Mouse (Mus musculus) thymus, adult 2 months (tissue): ENCODE data around the gene Ak9. TPM values are rescaled to one million over a fixed set of nuclear protein-coding genes. Genes with fewer than 3 reads are reported as not detected.
A peak's percentile ranks its signal among the peaks of the same experiment; 100 is the strongest.
"Not testable (repeated sequence)": the region's sequence is repeated elsewhere in the genome, so short reads cannot be mapped to it uniquely, and the experiment has no call there.

Experiments used
- DNase-seq: peaks from one replicate; pipeline ENCODE4 v3.0.0; 2021
- H3K27ac ChIP-seq: fragments of 200-500 bp; 2 replicates; pipeline ENCODE4 v1.5.1; 2012; ENCODE audit warnings: low read length, control low read depth; ENCODE audit not compliant: control insufficient read depth, insufficient read depth
- H3K27me3 ChIP-seq: fragments of 200-500 bp; 2 replicates; pipeline ENCODE4 v1.6.1; 2012; ENCODE audit warnings: mild to moderate bottlenecking, low read length, moderate library complexity, mixed read lengths; ENCODE audit not compliant: control insufficient read depth, insufficient read depth
- H3K36me3 ChIP-seq: fragments of 200-500 bp; 2 replicates; pipeline ENCODE4 v1.6.1; 2012; ENCODE audit warnings: mild to moderate bottlenecking, low read length, moderate library complexity; ENCODE audit not compliant: control insufficient read depth, insufficient read depth
- H3K4me1 ChIP-seq: fragments of 200-500 bp; replicated peaks from 2 replicates; pipeline ENCODE4 v1.6.1; 2012; ENCODE audit warnings: low read length; ENCODE audit not compliant: control insufficient read depth, insufficient read depth
- H3K4me3 ChIP-seq: fragments of 200-500 bp; 2 replicates; pipeline ENCODE4 v1.5.1; 2012; ENCODE audit warnings: mild to moderate bottlenecking, low read length, control low read depth, moderate library complexity; ENCODE audit not compliant: control insufficient read depth, insufficient read depth
- CTCF ChIP-seq: fragments of 200-500 bp; IDR thresholded peaks from 2 replicates; pipeline ENCODE4 v1.5.1; 2012; ENCODE audit warnings: mild to moderate bottlenecking, control low read depth, low read length, moderate library complexity, borderline replicate concordance; ENCODE audit not compliant: control insufficient read depth, poor library complexity, insufficient read depth; ENCODE audit errors: extremely low read depth
- POLR2A ChIP-seq: fragments of 200-500 bp; IDR thresholded peaks from 2 replicates; pipeline ENCODE4 v1.6.1; 2012; ENCODE audit warnings: mild to moderate bottlenecking, low read length, control low read depth, moderate library complexity; ENCODE audit not compliant: control insufficient read depth, poor library complexity, insufficient read depth; ENCODE audit errors: extremely low read depth
- WGBS: fragments of 180-500 bp; shearing (Covaris S2); methylation state at CpG from one replicate; pipeline ENCODE4 v1.1.7; 2018; 5-methylcytosine and 5-hydroxymethylcytosine counted together
- polyA plus RNA-seq: library from polyadenylated mRNA; depleted of rRNA; stranded (reverse); fragments of >200 nt; gene quantifications from 2 replicates; pipeline ENCODE4 v1.2.3, GENCODE M21; 2012

The Ak9 gene
- polyA plus RNA-seq, 1 experiment = 0.04 TPM

DNA sequence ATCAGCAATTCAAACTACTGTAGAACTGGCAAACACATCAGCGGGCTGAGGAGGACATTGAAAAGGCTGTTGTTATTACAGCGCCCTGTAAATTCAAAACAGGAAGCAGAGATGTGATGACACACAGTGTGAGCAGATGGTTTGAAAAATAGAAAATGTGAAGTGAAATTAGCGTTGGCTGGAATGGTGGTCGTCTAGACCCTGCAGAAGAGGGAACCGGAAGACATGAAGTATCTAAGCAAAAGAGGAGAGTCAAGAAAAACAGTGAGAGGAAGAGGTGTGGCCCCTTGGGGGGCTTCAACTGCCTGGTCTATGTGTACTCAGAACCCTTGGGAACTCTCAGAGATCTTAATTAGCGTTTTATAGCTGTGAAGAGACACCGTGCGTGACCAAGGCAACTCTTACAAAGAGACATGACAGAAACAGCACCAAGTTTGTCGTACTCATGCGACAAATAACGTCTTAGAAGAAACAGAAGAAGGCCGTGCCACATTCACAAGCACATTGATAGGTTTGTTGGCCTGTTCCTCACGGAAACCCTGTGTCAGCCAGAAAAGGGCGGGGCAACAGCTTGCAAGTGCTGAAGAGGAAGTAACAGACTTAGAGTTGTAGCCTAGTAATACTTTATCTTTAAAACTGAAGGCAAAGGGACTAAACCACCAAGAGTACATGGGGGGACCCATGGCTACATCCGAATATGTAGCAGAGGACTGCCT is 81.9 kb downstream of the Ak9 start:
- Histone ChIP-seq H3K27me3 (no peaks in the 10 kb centered on the region), H3K36me3 (no peaks in the 10 kb centered on the region), H3K4me1 (peaks cover 4% of the 10 kb centered on the region; the same call in 1 of the 2 replicates), H3K27ac (0 out of 2 replicates have a peak overlapping the region, but pooled peaks have one; percentile 41), H3K4me3 (no peak overlapping the region)
- 45% methylated on average over 15 of the region's 15 CpGs for WGBS
- TF ChIP-seq POLR2A = no peak
- TF ChIP-seq CTCF = no peak
- DNase-seq = peak; percentile 54

DNA sequence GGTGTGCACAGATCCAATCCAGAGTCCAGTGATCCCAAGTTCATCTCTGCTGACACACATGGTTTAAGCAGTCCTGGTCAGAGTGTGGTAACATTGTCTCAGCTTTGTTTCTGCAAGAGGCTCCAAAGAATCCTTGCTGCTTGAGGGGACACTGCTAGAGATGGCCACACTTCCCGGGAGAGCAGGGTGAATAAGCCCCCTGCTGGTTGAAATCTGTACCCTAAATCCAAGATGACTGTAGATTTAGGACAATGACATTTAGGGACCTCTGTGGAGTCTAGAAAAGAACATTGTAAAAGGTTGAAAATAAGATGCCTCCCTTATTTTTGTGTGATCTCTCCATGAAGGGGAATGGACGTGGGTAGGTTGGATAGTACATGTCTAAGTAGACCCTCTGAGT is 89.8 kb downstream of the Ak9 start:
- H3K4me3 ChIP-seq = no peak overlapping the region
- DNase-seq = no peak
- WGBS = 54% methylated on average over 2 of the region's 2 CpGs

DNA sequence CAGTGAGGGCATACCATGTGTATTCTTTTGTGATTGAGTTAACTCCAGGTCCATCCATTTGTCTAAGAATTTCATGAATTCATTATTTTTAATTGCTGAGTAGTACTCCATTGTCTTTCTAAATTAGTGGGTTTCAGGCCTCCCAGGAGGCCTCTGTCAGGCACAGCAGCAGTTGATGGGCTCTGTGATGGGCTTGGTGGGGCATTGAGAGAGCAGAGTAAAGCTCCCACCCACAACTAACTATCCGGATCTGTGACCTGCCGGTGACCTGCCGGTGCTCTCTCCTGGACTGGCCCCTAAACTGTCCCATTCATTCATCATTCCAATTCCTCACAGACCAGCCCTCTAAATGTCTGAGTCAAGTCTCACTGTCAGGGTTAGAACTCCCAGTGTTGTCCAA is 97.3 kb downstream of the Ak9 start:
- DNase-seq = no peak
- 95% methylated on average over 3 of the region's 3 CpGs for WGBS
- Histone ChIP-seq H3K4me1 (no peaks in the 10 kb centered on the region), H3K27me3 (no peaks in the 10 kb centered on the region), H3K27ac (no peak overlapping the region), H3K4me3 (no peak overlapping the region), H3K36me3 (no peaks in the 10 kb centered on the region)
- TF ChIP-seq POLR2A = no peak
- TF ChIP-seq CTCF = no peak

More for the DNA sequence above, 89.8 kb downstream of the Ak9 start:
- no peak overlapping the region for H3K27ac ChIP-seq
- TF ChIP-seq CTCF (no peak), POLR2A (no peak)
- no peaks in the 10 kb centered on the region for H3K36me3 ChIP-seq
- peaks cover 3% of the 10 kb centered on the region for H3K4me1 ChIP-seq
- H3K27me3 ChIP-seq = no peaks in the 10 kb centered on the region

DNA sequence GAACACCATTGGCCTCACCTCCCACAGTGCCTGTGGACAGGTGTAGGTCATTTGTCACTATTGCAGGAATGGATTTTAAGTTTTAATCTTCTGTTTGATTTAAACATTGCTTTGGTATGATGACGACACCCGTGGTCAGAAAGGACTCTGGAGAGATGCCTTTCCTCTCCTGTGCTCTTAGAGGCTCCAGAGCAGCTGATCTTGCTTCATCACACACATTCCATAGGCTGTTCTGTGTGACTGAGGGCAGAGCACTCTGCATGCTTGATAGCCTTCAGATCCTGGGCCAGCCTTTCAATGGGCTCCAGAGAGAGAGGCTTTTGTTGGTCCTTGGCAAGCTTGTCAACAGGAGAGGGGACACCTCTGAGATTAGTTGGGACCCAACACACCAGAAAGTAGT is 99.6 kb downstream of the Ak9 start:
- no peaks in the 10 kb centered on the region for H3K4me1 ChIP-seq
- DNase-seq = no peak

DNA sequence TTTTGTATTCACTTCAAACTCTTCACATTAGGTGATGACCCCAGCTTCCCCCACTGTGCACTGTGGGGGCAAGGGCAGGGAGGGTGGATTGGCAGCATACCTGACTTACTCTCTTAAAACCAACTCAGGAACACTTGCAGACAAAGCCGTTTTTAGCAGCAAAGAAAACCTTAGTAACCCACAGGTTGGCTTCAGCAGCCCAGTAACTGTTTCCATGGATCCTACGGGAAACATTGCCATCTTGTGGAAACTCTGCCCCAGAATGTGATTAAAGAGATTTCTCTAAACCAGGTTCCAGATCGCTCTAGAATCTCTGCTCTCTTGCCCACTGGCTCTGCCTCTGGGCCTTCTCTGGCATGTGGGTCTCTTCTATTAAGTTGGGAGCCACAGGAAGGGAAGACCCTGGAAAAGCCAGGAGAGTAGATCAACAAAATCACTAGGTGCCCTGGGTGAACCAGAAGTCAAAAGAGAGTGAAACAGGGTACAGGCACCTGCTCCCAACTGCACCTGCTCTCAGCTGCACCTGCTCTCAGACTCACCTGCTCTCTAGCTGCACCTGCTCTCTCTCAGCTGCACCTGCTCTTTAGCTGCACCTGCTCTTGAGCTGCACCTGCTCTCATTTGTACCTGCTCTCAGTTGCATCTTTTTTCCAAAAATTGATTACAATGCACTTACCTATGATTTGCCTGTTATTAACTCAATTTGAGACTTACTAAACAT is 100.3 kb downstream of the Ak9 start:
- 62% methylated on average over 3 of the region's 3 CpGs for WGBS
- H3K36me3 ChIP-seq = no peaks in the 10 kb centered on the region
- DNase-seq = no peak
- H3K4me1 ChIP-seq = no peaks in the 10 kb centered on the region
- no peak overlapping the region for H3K27ac ChIP-seq
- H3K27me3 ChIP-seq = no peaks in the 10 kb centered on the region
- no peak overlapping the region for H3K4me3 ChIP-seq
- TF ChIP-seq POLR2A (no peak), CTCF (no peak)

More for the DNA sequence above, 99.6 kb downstream of the Ak9 start:
- Histone ChIP-seq H3K36me3 (no peaks in the 10 kb centered on the region), H3K27ac (no peak overlapping the region), H3K4me3 (no peak overlapping the region), H3K27me3 (no peaks in the 10 kb centered on the region)
- TF ChIP-seq CTCF (no peak), POLR2A (no peak)
- WGBS = 83% methylated on average over 2 of the region's 2 CpGs

DNA sequence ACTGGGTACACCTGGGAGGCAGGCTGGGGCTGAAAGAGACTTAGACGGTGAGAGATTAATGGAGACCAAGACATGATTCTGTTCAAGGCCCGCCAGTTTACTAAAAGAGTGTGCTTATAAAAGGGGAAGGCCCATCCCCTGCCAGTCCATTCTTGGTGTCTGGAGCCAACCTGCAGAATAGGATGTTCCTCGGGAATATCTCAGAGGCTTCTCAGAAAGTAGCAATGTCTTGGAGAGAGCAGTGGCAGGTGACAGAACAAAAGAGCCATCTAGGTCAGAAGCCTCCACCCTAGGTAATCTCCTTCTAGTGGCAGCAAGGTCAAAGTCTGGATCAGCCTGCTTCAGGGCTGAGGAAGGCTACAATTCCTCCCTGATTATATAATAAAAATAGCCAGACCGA is 106.4 kb downstream of the Ak9 start:
- not testable (repeated sequence) for DNase-seq, H3K4me1 ChIP-seq
- WGBS = 96% methylated on average over 4 of the region's 4 CpGs

DNA sequence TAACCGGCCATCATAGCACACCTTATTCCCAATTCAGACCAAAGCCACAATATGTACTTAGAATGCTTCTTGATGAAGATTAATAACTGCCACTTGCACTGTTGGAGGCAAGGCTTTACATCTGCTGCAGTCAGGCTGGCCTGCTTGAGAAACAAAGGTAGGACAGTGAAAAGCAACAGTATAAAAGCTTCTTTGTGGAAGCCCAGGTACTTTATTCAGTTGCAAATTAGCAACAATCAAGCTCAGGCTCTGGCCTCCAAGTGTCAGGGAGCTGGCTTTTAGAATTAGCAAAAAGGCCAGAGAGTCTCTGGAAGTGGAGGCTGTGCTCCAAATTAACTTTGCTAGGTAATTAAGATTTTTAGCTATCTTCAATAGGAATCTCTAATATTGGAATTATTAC is 107.0 kb downstream of the Ak9 start:
- not testable (repeated sequence) for DNase-seq, H3K4me1 ChIP-seq, H3K27ac ChIP-seq, H3K27me3 ChIP-seq, H3K4me3 ChIP-seq, H3K36me3 ChIP-seq
- WGBS = 100% methylated on average over 1 of the region's 1 CpGs

More for the DNA sequence above, 106.4 kb downstream of the Ak9 start:
- H3K4me3 ChIP-seq, H3K36me3 ChIP-seq, H3K27ac ChIP-seq, H3K27me3 ChIP-seq: not testable (repeated sequence)

DNA sequence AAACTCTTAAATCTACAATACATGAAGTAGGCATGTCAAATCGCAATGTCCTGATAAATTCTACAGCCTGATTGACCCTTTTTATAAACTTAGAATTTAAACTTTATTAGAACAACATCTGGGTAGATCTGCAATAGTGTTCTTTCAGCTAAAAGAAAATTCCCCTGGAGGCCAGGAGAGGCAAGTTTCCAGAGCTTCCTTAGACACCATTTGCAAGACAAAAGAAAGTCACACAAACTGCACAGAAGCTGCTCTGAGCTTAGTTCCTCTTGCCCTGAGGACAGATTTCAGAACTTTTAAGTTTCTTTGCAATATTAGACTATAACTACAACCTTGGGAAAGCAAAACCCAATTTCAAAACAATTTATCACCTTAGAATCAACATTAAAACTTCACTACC is 109.7 kb downstream of the Ak9 start:
- 98% methylated on average over 1 of the region's 1 CpGs for WGBS
- not testable (repeated sequence) for DNase-seq

DNA sequence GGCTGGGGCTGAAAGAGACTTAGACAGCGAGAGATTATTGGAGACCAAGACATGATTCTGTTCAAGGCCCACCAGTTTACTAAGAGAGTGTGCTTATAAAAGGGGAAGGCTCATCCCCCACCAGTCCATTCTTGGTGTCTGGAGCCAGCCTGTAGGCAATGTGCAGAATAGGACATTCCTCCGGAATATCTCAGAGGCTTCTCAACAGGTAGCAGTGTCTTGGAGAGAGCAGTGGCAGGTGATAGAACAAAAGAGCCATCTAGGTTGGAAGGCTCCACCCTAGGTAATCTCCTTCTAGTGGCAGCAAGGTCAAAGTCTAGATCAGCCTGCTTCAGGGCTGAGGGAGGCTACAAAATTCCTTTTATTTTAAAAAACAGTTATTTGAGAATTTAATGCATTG is 111.6 kb downstream of the Ak9 start:
- H3K4me3 ChIP-seq, H3K27ac ChIP-seq, H3K36me3 ChIP-seq, DNase-seq, H3K27me3 ChIP-seq, H3K4me1 ChIP-seq: not testable (repeated sequence)
- 100% methylated on average over 2 of the region's 2 CpGs for WGBS

More for the DNA sequence above, 109.7 kb downstream of the Ak9 start:
- H3K36me3 ChIP-seq, H3K27ac ChIP-seq, H3K4me3 ChIP-seq, H3K4me1 ChIP-seq, H3K27me3 ChIP-seq: not testable (repeated sequence)
